Mouse (Mus musculus): ENCODE results near the gene Krt33a. TPM values are rescaled to one million over a fixed set of nuclear protein-coding genes. Genes with fewer than 3 reads are reported as not detected.
A peak's percentile ranks its signal among the peaks of the same experiment; 100 is the strongest.

The Krt33a gene
- polyA plus RNA-seq, 1 experiment, result not detected

DNA sequence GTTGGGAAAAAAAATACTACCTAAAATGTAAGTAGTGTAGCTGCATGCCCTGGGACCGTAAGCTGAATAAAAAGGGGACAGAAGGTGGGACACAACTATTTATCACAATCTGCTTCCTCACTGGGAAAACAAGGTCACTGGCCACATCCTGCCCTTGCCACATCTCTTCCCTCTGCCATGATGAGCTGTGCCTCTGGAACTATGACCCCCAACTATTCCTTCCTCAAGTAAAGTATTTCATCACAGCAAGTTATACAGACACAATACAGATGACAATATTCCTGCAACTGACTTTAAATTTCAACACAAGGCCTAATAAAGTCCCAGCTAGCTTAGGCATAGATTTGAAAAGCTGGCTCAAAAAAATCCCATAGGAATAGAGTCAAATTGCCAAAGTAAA lies 3.5 kb upstream of the Krt33a start:
- no peak overlapping the region for H3K27ac ChIP-seq (ENCODE audit: insufficient read depth, low read depth, low read length)
- no peak for TF ChIP-seq CTCF (IDR thresholded peaks at IDR 0.05; ENCODE audit: low read depth, low read length)
- no peak overlapping the region for H3K4me3 ChIP-seq (ENCODE audit: insufficient read depth, low read length)
- H3K4me1 ChIP-seq (ENCODE audit: control insufficient read depth, insufficient read depth, low read length), result no peaks in the 10 kb centered on the region

DNA sequence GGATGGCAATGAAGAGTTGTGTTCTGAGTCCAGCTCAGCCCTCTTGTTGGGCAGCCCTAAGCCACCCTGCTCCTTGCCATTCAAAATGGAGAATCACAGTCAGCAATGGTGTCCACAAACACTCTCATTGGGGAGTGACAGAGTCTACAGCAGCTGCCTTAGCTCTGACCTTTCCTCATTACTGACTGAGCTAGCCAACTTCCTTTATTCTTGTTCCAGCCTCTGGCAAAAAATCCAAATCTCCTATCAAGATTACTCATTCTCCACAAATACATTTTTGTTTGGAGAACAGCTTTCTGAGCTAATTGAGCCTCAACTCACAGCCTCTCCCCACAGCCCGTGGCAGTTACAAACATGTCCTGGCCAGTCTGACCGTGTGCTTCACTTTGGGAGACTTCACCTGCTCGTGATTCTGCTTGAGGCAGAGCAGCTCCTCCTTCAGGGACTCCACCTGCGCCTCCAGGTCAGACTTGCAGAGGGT lies 2.3 kb downstream of the Krt33a start:
- TF ChIP-seq CTCF (IDR thresholded peaks at IDR 0.05; ENCODE audit: low read depth, low read length), result no peak
- TF ChIP-seq POLR2A (IDR thresholded peaks at IDR 0.05; ENCODE audit: borderline replicate concordance, low read depth, low read length), result no peak
- no peak overlapping the region for H3K27ac ChIP-seq (ENCODE audit: insufficient read depth, low read depth, low read length)
- no peak overlapping the region for H3K4me3 ChIP-seq (ENCODE audit: insufficient read depth, low read length)
- no peaks in the 10 kb centered on the region for H3K4me1 ChIP-seq (ENCODE audit: control insufficient read depth, insufficient read depth, low read length)

DNA sequence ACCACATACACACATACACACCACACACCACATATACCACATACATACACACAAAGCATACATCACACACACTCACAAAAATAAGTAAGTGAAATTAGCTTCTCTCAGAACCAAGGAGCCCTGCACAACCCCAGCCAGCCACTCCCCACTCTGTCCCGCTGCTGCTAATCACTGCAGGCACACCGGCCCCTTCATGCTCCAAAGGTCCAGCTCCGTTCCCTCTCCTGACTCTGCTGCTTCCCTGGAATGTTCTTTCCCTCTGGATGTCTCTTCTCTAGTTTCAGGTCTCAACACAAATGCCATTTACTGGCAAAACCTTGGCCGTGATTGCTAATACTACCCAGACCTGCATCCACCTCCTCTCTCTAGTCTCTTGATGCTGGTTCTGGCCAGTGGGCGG lies 5.3 kb downstream of the Krt33a start:
- H3K27ac ChIP-seq (ENCODE audit: insufficient read depth, low read depth, low read length), result no peak overlapping the region
- TF ChIP-seq POLR2A (IDR thresholded peaks at IDR 0.05; ENCODE audit: borderline replicate concordance, low read depth, low read length) (no peak), CTCF (IDR thresholded peaks at IDR 0.05; ENCODE audit: low read depth, low read length) (no peak)
- H3K4me3 ChIP-seq (ENCODE audit: insufficient read depth, low read length), result no peak overlapping the region
- no peaks in the 10 kb centered on the region for H3K4me1 ChIP-seq (ENCODE audit: control insufficient read depth, insufficient read depth, low read length)

DNA sequence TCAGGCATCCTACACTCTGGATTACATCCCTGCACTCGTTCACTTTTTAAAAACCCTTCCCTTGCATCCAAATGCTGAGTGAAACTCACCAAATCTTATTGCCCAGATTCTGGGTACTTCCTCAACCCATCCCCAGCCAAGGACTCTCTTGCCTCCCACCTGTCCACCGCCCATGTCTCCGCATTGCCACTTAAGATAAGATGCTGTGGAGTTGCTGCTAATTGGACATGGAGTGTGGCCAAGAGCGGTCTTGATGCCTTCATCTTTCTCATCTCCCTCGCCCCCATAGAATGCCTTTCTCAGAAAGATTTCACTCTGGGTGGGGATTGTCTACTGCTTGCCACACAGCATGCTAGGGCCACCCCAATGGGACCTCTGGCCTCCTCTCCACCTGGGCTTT lies 7.7 kb downstream of the Krt33a start:
- TF ChIP-seq POLR2A (IDR thresholded peaks at IDR 0.05; ENCODE audit: borderline replicate concordance, low read depth, low read length) (no peak), CTCF (IDR thresholded peaks at IDR 0.05; ENCODE audit: low read depth, low read length) (no peak)
- no peaks in the 10 kb centered on the region for H3K4me1 ChIP-seq (ENCODE audit: control insufficient read depth, insufficient read depth, low read length)
- H3K4me3 ChIP-seq (ENCODE audit: insufficient read depth, low read length), result no peak overlapping the region
- H3K27ac ChIP-seq (ENCODE audit: insufficient read depth, low read depth, low read length), result no peak overlapping the region

DNA sequence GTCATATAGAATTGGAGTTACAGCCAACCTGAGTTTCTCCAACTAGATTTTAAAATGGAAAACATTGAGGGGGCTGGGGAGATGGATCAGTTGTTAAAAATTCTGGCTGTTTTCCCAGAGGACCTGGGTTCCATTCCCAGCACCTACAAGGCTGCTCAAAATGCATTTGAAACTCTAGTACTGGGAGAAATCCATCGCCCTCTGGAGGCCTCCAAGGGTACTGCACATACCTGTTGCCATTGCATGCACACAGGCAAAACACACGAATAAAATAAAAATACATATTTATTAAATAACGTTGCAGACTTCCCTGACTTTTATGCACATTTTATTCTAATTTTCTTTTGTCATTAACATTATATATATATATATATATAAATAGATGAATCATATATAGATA lies 9.4 kb downstream of the Krt33a start:
- Histone ChIP-seq H3K4me1 (ENCODE audit: control insufficient read depth, insufficient read depth, low read length) (no peaks in the 10 kb centered on the region), H3K27ac (ENCODE audit: insufficient read depth, low read depth, low read length) (no peak overlapping the region), H3K4me3 (ENCODE audit: insufficient read depth, low read length) (no peak overlapping the region)
- TF ChIP-seq CTCF (IDR thresholded peaks at IDR 0.05; ENCODE audit: low read depth, low read length), result no peak
- TF ChIP-seq POLR2A (IDR thresholded peaks at IDR 0.05; ENCODE audit: borderline replicate concordance, low read depth, low read length), result no peak

DNA sequence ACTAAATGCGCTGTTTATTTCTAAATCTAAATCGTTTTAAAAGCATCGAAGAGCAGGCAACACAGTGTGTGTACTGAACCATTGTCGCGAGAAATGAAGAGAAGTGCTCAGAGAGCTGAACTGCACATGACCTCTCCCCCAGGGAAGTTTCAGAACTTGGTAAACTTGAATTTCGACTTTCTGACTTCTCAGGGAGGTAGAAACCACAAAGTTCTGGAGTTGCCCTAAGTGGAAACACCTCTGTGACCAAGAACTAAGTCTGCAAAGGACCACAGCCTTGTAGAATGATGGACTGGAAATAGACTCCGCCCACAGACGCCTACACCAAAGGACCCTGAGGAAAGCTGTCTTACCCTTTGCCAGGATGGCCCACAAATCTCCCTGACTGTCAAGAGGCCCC lies 10.1 kb downstream of the Krt33a start:
- TF ChIP-seq CTCF (IDR thresholded peaks at IDR 0.05; ENCODE audit: low read depth, low read length) (no peak), POLR2A (IDR thresholded peaks at IDR 0.05; ENCODE audit: borderline replicate concordance, low read depth, low read length) (no peak)
- Histone ChIP-seq H3K4me1 (ENCODE audit: control insufficient read depth, insufficient read depth, low read length) (no peaks in the 10 kb centered on the region), H3K27ac (ENCODE audit: insufficient read depth, low read depth, low read length) (no peak overlapping the region), H3K4me3 (ENCODE audit: insufficient read depth, low read length) (no peak overlapping the region)

DNA sequence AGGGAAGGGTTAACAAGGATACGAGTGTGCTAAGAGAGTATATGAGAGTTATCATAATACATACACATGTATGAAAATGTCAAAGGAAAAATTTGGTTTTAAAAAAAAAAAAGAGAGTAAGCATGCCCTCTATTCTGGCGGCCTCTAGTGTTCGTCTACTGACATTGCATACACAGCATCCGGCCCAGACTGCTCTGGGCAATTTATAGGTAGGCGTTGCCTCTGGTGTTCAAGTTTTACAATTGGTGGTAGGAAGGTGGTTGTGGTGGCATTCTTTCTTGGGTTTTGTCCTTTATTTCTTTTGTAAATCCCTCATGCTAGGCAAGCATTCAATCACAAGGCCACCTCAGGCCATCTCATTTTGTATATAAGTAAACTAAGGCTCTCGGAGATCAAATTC lies 11.2 kb downstream of the Krt33a start:
- Histone ChIP-seq H3K4me1 (ENCODE audit: control insufficient read depth, insufficient read depth, low read length) (no peaks in the 10 kb centered on the region), H3K27ac (ENCODE audit: insufficient read depth, low read depth, low read length) (no peak overlapping the region), H3K4me3 (ENCODE audit: insufficient read depth, low read length) (no peak overlapping the region)
- TF ChIP-seq CTCF (IDR thresholded peaks at IDR 0.05; ENCODE audit: low read depth, low read length) (peak; percentile 50), POLR2A (IDR thresholded peaks at IDR 0.05; ENCODE audit: borderline replicate concordance, low read depth, low read length) (no peak)

DNA sequence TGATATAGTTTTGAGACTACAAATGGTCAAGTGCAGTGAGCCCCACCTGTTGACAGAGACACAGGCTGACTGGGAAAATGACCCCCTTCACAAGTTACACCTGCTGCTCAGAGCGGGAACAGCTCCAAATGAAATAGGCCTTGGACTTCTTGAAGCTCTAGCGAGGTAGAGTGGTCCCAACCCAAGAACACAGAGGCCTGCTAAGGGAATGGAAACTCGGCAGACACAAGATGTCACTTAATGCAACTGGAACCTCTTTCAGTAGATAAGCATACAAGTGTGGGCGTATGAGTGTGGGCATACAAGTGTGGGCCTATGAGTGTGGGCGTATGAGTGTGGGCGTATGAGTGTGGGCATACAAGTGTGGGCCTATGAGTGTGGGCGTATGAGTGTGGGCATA lies 16.9 kb downstream of the Krt33a start:
- H3K4me1 ChIP-seq (ENCODE audit: control insufficient read depth, insufficient read depth, low read length), result no peaks in the 10 kb centered on the region
- no peak overlapping the region for H3K27ac ChIP-seq (ENCODE audit: insufficient read depth, low read depth, low read length)
- H3K4me3 ChIP-seq (ENCODE audit: insufficient read depth, low read length), result no peak overlapping the region
- TF ChIP-seq CTCF (IDR thresholded peaks at IDR 0.05; ENCODE audit: low read depth, low read length) (no peak), POLR2A (IDR thresholded peaks at IDR 0.05; ENCODE audit: borderline replicate concordance, low read depth, low read length) (no peak)

DNA sequence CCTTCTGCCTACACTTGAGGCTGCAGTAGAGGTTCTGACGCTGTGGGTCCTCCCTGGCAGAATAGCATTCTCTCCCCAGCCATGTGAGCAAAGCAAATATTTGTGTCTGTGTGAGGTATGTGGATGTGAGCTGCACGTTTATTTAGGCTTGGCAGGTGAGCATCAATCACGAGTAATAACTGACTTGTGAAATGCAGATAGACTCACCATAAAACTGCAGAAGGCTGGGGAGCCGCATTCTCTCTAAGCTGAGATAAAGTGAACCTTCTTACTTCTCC lies 21.7 kb downstream of the Krt33a start:
- TF ChIP-seq CTCF (IDR thresholded peaks at IDR 0.05; ENCODE audit: low read depth, low read length) (no peak), POLR2A (IDR thresholded peaks at IDR 0.05; ENCODE audit: borderline replicate concordance, low read depth, low read length) (no peak)
- no peaks in the 10 kb centered on the region for H3K4me1 ChIP-seq (ENCODE audit: control insufficient read depth, insufficient read depth, low read length)

DNA sequence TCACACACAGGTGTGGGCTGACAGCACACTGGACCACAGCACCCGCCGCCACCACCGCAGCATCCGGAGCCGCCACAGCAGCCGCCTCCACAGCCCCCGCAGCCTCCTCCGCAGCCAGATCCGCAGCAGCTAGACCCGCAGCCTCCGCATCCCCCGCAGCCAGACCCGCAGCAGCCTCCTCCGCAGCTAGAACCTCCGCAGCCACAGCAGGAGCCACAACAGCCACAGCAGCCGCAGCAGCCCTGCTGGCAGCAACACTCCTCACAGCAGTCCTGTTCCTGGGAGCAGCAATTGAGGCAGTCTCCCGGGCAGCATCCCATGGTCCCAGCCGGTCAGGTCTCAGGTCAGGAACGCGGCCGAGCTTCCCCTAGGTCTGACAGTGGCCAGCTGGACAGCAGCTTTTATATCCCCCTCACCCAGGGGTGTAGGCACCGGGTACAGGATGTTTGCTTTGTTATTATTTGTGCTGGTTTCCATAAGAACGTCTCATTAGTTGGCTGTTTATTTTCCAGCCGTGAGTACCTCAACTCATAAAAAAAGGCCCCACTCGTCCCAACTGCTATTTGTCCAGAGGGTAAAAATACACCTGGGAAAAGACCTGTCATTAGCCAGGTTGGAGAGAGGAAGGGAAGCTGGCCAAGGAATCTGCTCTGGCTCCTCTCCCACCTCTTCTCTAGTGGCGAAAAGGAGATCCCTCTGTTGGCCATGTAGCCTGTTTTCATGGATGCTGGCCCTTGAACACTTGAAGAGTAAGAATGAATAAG lies 22.2 kb downstream of the Krt33a start, which contains the start of gene Krtap17-1:
Krtap17-1 (minus strand) TSS at position 375 of the 764 bp plus-strand sequence.
- TF ChIP-seq CTCF (IDR thresholded peaks at IDR 0.05; ENCODE audit: low read depth, low read length), result no peak

More for the DNA sequence above, 21.7 kb downstream of the Krt33a start:
- Histone ChIP-seq H3K27ac (ENCODE audit: insufficient read depth, low read depth, low read length) (no peak overlapping the region), H3K4me3 (ENCODE audit: insufficient read depth, low read length) (no peak overlapping the region)

DNA sequence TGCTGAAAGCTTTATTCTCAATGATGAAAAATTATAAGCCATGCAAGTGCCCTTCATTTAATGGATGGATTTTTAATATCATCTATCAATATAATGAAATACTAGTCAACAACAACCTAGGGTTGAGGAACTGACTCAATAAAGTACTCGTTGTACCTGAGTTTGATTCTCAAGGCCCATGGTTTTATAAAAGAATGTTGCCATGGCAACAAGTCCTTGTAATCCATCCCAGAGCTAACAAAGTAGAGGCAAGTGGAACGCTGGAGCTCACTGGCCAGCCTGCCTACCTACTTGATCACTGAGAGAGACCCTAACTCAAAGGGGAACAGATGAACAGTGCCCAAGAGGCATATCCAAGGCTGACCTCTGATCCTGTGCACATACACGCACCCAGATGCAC lies 25.4 kb downstream of the Krt33a start:
- H3K4me1 ChIP-seq (ENCODE audit: control insufficient read depth, insufficient read depth, low read length), result no peaks in the 10 kb centered on the region
- no peak for TF ChIP-seq POLR2A (IDR thresholded peaks at IDR 0.05; ENCODE audit: borderline replicate concordance, low read depth, low read length)
- TF ChIP-seq CTCF (IDR thresholded peaks at IDR 0.05; ENCODE audit: low read depth, low read length), result no peak
- no peak overlapping the region for H3K27ac ChIP-seq (ENCODE audit: insufficient read depth, low read depth, low read length)
- H3K4me3 ChIP-seq (ENCODE audit: insufficient read depth, low read length), result no peak overlapping the region

More for the DNA sequence above, 22.2 kb downstream of the Krt33a start, which contains the start of gene Krtap17-1:
- Histone ChIP-seq H3K4me3 (ENCODE audit: insufficient read depth, low read length) (no peak within 1 kb of the TSS), H3K27ac (ENCODE audit: insufficient read depth, low read depth, low read length) (no peak within 1 kb of the TSS), H3K4me1 (ENCODE audit: control insufficient read depth, insufficient read depth, low read length) (no peaks in the 10 kb centered on the region)
